Mouse (Mus musculus): ENCODE data around the gene Dcdc2c. TPM values are rescaled to one million over a fixed set of nuclear protein-coding genes. Genes with fewer than 3 reads are reported as not detected.

Dcdc2c gene
- total and polyA plus RNA-seq, 2 experiments from 2014 or later: not detected

GRCm38 (mm10) chr12:28407656-28408405 lies 144.4 kb downstream of the Dcdc2c start:
- Histone ChIP-seq H3K4me1 (ENCODE audit: insufficient read depth) (no peaks in the 10 kb centered on the region), H3K9ac (no peak overlapping the region), H3K27me3 (ENCODE audit: insufficient read depth, low read length) (no peaks in the 10 kb centered on the region), H3K27ac (ENCODE audit: low read depth, low read length) (no peak overlapping the region), H3K36me3 (ENCODE audit: insufficient read depth) (no peaks in the 10 kb centered on the region), H3K4me2 (ENCODE audit: low read depth) (no peak overlapping the region), H3K4me3 (ENCODE audit: low read depth, low read length) (no peak overlapping the region), H3K9me3 (ENCODE audit: low read length) (peaks cover 3% of the 10 kb centered on the region; the same call in 1 of the 2 replicates)
- 94% methylated on average over 10 of the region's 10 CpGs for WGBS
- no peak for DNase-seq
- ATAC-seq: no peak
- TF ChIP-seq CTCF (IDR thresholded peaks at IDR 0.05; ENCODE audit: low read depth): no peak

DNA sequence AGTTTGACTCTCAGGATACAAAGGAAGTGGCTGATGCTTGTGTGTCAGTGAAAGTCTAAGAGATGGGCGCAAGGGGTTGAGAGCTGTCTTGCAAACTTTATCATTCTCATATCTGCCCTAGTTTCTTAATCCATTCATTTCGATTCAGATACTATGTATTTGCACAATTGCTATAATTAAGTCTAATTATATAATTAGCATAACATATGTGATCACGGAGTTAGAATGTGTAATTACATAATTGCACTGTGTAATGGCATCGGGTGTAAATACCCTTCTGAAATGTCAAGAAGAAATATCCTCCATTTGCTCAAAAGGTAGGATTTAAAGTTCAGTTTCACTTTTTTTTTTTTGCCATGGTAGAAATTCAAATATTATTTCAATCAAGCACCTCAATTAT lies 149.9 kb downstream of the Dcdc2c start:
- no peak for DNase-seq
- H3K9me3 ChIP-seq (ENCODE audit: low read length): no peaks in the 10 kb centered on the region
- TF ChIP-seq CTCF (IDR thresholded peaks at IDR 0.05; ENCODE audit: low read depth): no peak
- 39% methylated on average over 4 of the region's 4 CpGs for WGBS
- ATAC-seq: no peak
- H3K4me1 ChIP-seq (ENCODE audit: insufficient read depth): no peaks in the 10 kb centered on the region; the same call in 1 of the 2 replicates
- no peak overlapping the region for H3K4me2 ChIP-seq (ENCODE audit: low read depth)
- no peaks in the 10 kb centered on the region for H3K27me3 ChIP-seq (ENCODE audit: insufficient read depth, low read length)
- no peak overlapping the region for H3K27ac ChIP-seq (ENCODE audit: low read depth, low read length)
- no peaks in the 10 kb centered on the region for H3K36me3 ChIP-seq (ENCODE audit: insufficient read depth)
- H3K4me3 ChIP-seq (ENCODE audit: low read depth, low read length): no peak overlapping the region
- H3K9ac ChIP-seq: no peak overlapping the region

GRCm38 (mm10) chr12:28401372-28401771 lies 150.8 kb downstream of the Dcdc2c start:
- Histone ChIP-seq H3K36me3 (ENCODE audit: insufficient read depth) (no peaks in the 10 kb centered on the region), H3K9me3 (ENCODE audit: low read length) (no peaks in the 10 kb centered on the region), H3K9ac (no peak overlapping the region), H3K4me1 (ENCODE audit: insufficient read depth) (no peaks in the 10 kb centered on the region; the same call in 1 of the 2 replicates), H3K4me2 (ENCODE audit: low read depth) (no peak overlapping the region), H3K27ac (ENCODE audit: low read depth, low read length) (no peak overlapping the region), H3K27me3 (ENCODE audit: insufficient read depth, low read length) (no peaks in the 10 kb centered on the region), H3K4me3 (ENCODE audit: low read depth, low read length) (no peak overlapping the region)
- ATAC-seq: no peak
- no peak for TF ChIP-seq CTCF (IDR thresholded peaks at IDR 0.05; ENCODE audit: low read depth)
- WGBS: 39% methylated on average over 5 of the region's 5 CpGs
- no peak for DNase-seq

DNA sequence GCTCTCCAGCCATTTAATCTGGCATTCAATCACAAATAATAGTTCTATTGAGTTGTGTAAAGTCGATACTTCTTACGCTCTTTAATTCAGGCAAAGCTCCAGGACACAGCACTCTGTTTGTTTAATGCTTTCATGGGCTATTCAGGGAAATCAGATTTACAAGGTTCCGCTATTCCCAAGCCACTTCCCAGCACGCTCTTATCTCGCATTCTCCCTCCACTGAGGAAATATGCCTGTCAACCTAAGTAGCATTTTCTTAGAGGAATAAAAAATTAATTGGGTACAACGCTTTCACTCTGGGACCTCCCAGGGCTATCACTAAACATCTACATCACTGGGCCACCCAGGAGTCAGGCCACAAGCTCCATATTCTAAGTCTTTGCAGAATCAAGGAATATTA lies 160.1 kb downstream of the Dcdc2c start:
- no peaks in the 10 kb centered on the region for H3K27me3 ChIP-seq (ENCODE audit: insufficient read depth, low read length)
- H3K9ac ChIP-seq: no peak overlapping the region
- ATAC-seq (no peak), DNase-seq (peak; percentile 9)
- H3K9me3 ChIP-seq (ENCODE audit: low read length): no peaks in the 10 kb centered on the region
- H3K4me2 ChIP-seq (ENCODE audit: low read depth): 0 out of 2 replicates have a peak overlapping the region, but pooled peaks have one; percentile 8
- no peak overlapping the region for H3K27ac ChIP-seq (ENCODE audit: low read depth, low read length)
- no peaks in the 10 kb centered on the region for H3K36me3 ChIP-seq (ENCODE audit: insufficient read depth)
- no peak for TF ChIP-seq CTCF (IDR thresholded peaks at IDR 0.05; ENCODE audit: low read depth)
- WGBS: 12% methylated on average over 6 of the region's 6 CpGs
- H3K4me3 ChIP-seq (ENCODE audit: low read depth, low read length): no peak overlapping the region
- H3K4me1 ChIP-seq (ENCODE audit: insufficient read depth): no peaks in the 10 kb centered on the region

Other genes with a start within 250 kb of the Dcdc2c start
- 0.29 TPM in 1 of 2 replicates, not detected in the other for gene Allc, start 30.1 kb upstream of the Dcdc2c start, total RNA-seq (2014; rRNA removed)
- 0.14 and 0.17 TPM in 2 replicates for gene Allc, start 30.1 kb upstream of the Dcdc2c start, polyA plus RNA-seq (2015; fragmentation: Nextera tagmentation; extraction: Ambion mirVana)
- gene Colec11, start 71.0 kb upstream of the Dcdc2c start, total RNA-seq (2014; rRNA removed): 0.48 and 0.62 TPM in 2 replicates
- 0.39 and 1.1 TPM in 2 replicates for gene Colec11, start 71.0 kb upstream of the Dcdc2c start, polyA plus RNA-seq (2015; fragmentation: Nextera tagmentation; extraction: Ambion mirVana)
- gene Rps7, start 83.6 kb upstream of the Dcdc2c start, total RNA-seq (2014; rRNA removed): 1,274 and 1,982 TPM in 2 replicates
- gene Rps7, start 83.6 kb upstream of the Dcdc2c start, polyA plus RNA-seq (2015; fragmentation: Nextera tagmentation; extraction: Ambion mirVana): 605 and 756 TPM in 2 replicates
- 13.7 and 18.5 TPM in 2 replicates for gene Rnaseh1, start 97.2 kb upstream of the Dcdc2c start, total RNA-seq (2014; rRNA removed)
- gene Rnaseh1, start 97.2 kb upstream of the Dcdc2c start, polyA plus RNA-seq (2015; fragmentation: Nextera tagmentation; extraction: Ambion mirVana): 12.3 and 13.3 TPM in 2 replicates
- gene Adi1, start 122.8 kb upstream of the Dcdc2c start, total RNA-seq (2014; rRNA removed): 5.1 and 9.4 TPM in 2 replicates
- gene Adi1, start 122.8 kb upstream of the Dcdc2c start, polyA plus RNA-seq (2015; fragmentation: Nextera tagmentation; extraction: Ambion mirVana): 24.7 and 27.9 TPM in 2 replicates
- 49.1 and 55.6 TPM in 2 replicates for gene Trappc12, start 198.1 kb upstream of the Dcdc2c start, total RNA-seq (2014; rRNA removed)
- 32.0 and 37.8 TPM in 2 replicates for gene Trappc12, start 198.1 kb upstream of the Dcdc2c start, polyA plus RNA-seq (2015; fragmentation: Nextera tagmentation; extraction: Ambion mirVana)
- 60.8 and 63.6 TPM in 2 replicates for gene Eipr1, start 199.4 kb upstream of the Dcdc2c start, total RNA-seq (2014; rRNA removed)
- 66.6 and 78.7 TPM in 2 replicates for gene Eipr1, start 199.4 kb upstream of the Dcdc2c start, polyA plus RNA-seq (2015; fragmentation: Nextera tagmentation; extraction: Ambion mirVana)

Measured in forebrain, postnatal 0 days (tissue).